Mouse (Mus musculus) liver, embryonic 14 days (tissue): Measurements from ENCODE around the gene Cybb. TPM values are rescaled to one million over a fixed set of nuclear protein-coding genes. Genes with fewer than 3 reads are reported as not detected.

Experiments
- polyA plus RNA-seq: library from polyadenylated mRNA; depleted of rRNA; stranded (reverse); fragments of >200 nt; gene quantifications from 2 replicates; pipeline ENCODE4 v1.2.3, GENCODE M21; 2012; rRNA removed

Gene Cybb
- polyA plus RNA-seq: 2.6 and 4.0 TPM in 2 replicates

GRCm38 (mm10) chrX:9487671-9488070 lies at the start of gene Cybb:
Cybb (minus strand) TSS chrX:9487771.

Other genes with a start within 250 kb of the Cybb start
- gene Gm14862, start 230.9 kb downstream of the Cybb start, polyA plus RNA-seq: 1.2 and 1.5 TPM in 2 replicates
- 16.2 and 19.8 TPM in 2 replicates for gene Xk, start 215.0 kb downstream of the Cybb start, polyA plus RNA-seq
- 2.2 and 2.8 TPM in 2 replicates for gene H2al1m, start 204.0 kb downstream of the Cybb start, polyA plus RNA-seq
- gene H2al1k, start 137.1 kb downstream of the Cybb start, polyA plus RNA-seq: not detected in 2 replicates
- not detected in 2 replicates for gene H2al1o, start 84.6 kb upstream of the Cybb start, polyA plus RNA-seq
- 15.2 and 15.3 TPM in 2 replicates for gene Dynlt3, start 175.2 kb upstream of the Cybb start, polyA plus RNA-seq